Mouse (Mus musculus): ENCODE measurements around the gene Prdm10. TPM values are rescaled to one million over a fixed set of nuclear protein-coding genes. Genes with fewer than 3 reads are reported as not detected.

The Prdm10 gene
- total RNA-seq, 1 experiment from 2014 or later: 10.8 TPM

GRCm38 (mm10) chr9:31293208-31293607 is 12.9 kb downstream of the Prdm10 start:
- no peak for ATAC-seq (replicated peaks in 1 of 2; ENCODE audit: insufficient read depth in 1 of 2, low FRiP score in 2 of 2, low TSS enrichment in 1 of 2, low read depth in 1 of 2, poor library complexity in 2 of 2, severe bottlenecking in 2 of 2)

GRCm38 (mm10) chr9:31295311-31295710 is 15.0 kb downstream of the Prdm10 start:
- no peak for ATAC-seq (replicated peaks in 1 of 2; ENCODE audit: insufficient read depth in 1 of 2, low FRiP score in 2 of 2, low TSS enrichment in 1 of 2, low read depth in 1 of 2, poor library complexity in 2 of 2, severe bottlenecking in 2 of 2)

- no peak for ATAC-seq (replicated peaks in 1 of 2; ENCODE audit: insufficient read depth in 1 of 2, low FRiP score in 2 of 2, low TSS enrichment in 1 of 2, low read depth in 1 of 2, poor library complexity in 2 of 2, severe bottlenecking in 2 of 2)
These were observed 16.0 kb downstream of the Prdm10 start for GRCm38 (mm10) chr9:31296293-31296692.

GRCm38 (mm10) chr9:31298751-31299150 is 18.4 kb downstream of the Prdm10 start:
- ATAC-seq (replicated peaks in 1 of 2; ENCODE audit: insufficient read depth in 1 of 2, low FRiP score in 2 of 2, low TSS enrichment in 1 of 2, low read depth in 1 of 2, poor library complexity in 2 of 2, severe bottlenecking in 2 of 2): no peak

GRCm38 (mm10) chr9:31300525-31300924 is 20.2 kb downstream of the Prdm10 start:
- ATAC-seq (replicated peaks in 1 of 2; ENCODE audit: insufficient read depth in 1 of 2, low FRiP score in 2 of 2, low TSS enrichment in 1 of 2, low read depth in 1 of 2, poor library complexity in 2 of 2, severe bottlenecking in 2 of 2): no peak

- ATAC-seq (replicated peaks in 1 of 2; ENCODE audit: insufficient read depth in 1 of 2, low FRiP score in 2 of 2, low TSS enrichment in 1 of 2, low read depth in 1 of 2, poor library complexity in 2 of 2, severe bottlenecking in 2 of 2): peak; percentile 72 to 74
These were observed 20.8 kb downstream of the Prdm10 start for GRCm38 (mm10) chr9:31301107-31301506.

GRCm38 (mm10) chr9:31301526-31302311 is 21.4 kb downstream of the Prdm10 start:
- ATAC-seq (replicated peaks in 1 of 2; ENCODE audit: insufficient read depth in 1 of 2, low FRiP score in 2 of 2, low TSS enrichment in 1 of 2, low read depth in 1 of 2, poor library complexity in 2 of 2, severe bottlenecking in 2 of 2): no peak

GRCm38 (mm10) chr9:31304358-31304757 is 24.0 kb downstream of the Prdm10 start:
- peak; percentile 58 to 62 for ATAC-seq (replicated peaks in 1 of 2; ENCODE audit: insufficient read depth in 1 of 2, low FRiP score in 2 of 2, low TSS enrichment in 1 of 2, low read depth in 1 of 2, poor library complexity in 2 of 2, severe bottlenecking in 2 of 2)

- no peak for ATAC-seq (replicated peaks in 1 of 2; ENCODE audit: insufficient read depth in 1 of 2, low FRiP score in 2 of 2, low TSS enrichment in 1 of 2, low read depth in 1 of 2, poor library complexity in 2 of 2, severe bottlenecking in 2 of 2)
These were observed 24.8 kb downstream of the Prdm10 start for GRCm38 (mm10) chr9:31305117-31305516.

GRCm38 (mm10) chr9:31305807-31306206 is 25.5 kb downstream of the Prdm10 start:
- no peak for ATAC-seq (replicated peaks in 1 of 2; ENCODE audit: insufficient read depth in 1 of 2, low FRiP score in 2 of 2, low TSS enrichment in 1 of 2, low read depth in 1 of 2, poor library complexity in 2 of 2, severe bottlenecking in 2 of 2)

GRCm38 (mm10) chr9:31307232-31307631 is 26.9 kb downstream of the Prdm10 start:
- no peak for ATAC-seq (replicated peaks in 1 of 2; ENCODE audit: insufficient read depth in 1 of 2, low FRiP score in 2 of 2, low TSS enrichment in 1 of 2, low read depth in 1 of 2, poor library complexity in 2 of 2, severe bottlenecking in 2 of 2)

GRCm38 (mm10) chr9:31309041-31309440 is 28.7 kb downstream of the Prdm10 start:
- no peak for ATAC-seq (replicated peaks in 1 of 2; ENCODE audit: insufficient read depth in 1 of 2, low FRiP score in 2 of 2, low TSS enrichment in 1 of 2, low read depth in 1 of 2, poor library complexity in 2 of 2, severe bottlenecking in 2 of 2)

- no peak; a peak in 1 of 4 replicates for ATAC-seq (replicated peaks in 1 of 2; ENCODE audit: insufficient read depth in 1 of 2, low FRiP score in 2 of 2, low TSS enrichment in 1 of 2, low read depth in 1 of 2, poor library complexity in 2 of 2, severe bottlenecking in 2 of 2)
These were observed 30.3 kb downstream of the Prdm10 start for GRCm38 (mm10) chr9:31310662-31311061.

GRCm38 (mm10) chr9:31313876-31314275 is 33.5 kb downstream of the Prdm10 start:
- no peak for ATAC-seq (replicated peaks in 1 of 2; ENCODE audit: insufficient read depth in 1 of 2, low FRiP score in 2 of 2, low TSS enrichment in 1 of 2, low read depth in 1 of 2, poor library complexity in 2 of 2, severe bottlenecking in 2 of 2)

GRCm38 (mm10) chr9:31315983-31316382 is 35.6 kb downstream of the Prdm10 start:
- ATAC-seq (replicated peaks in 1 of 2; ENCODE audit: insufficient read depth in 1 of 2, low FRiP score in 2 of 2, low TSS enrichment in 1 of 2, low read depth in 1 of 2, poor library complexity in 2 of 2, severe bottlenecking in 2 of 2): no peak

GRCm38 (mm10) chr9:31318956-31319355 is 38.6 kb downstream of the Prdm10 start:
- no peak for ATAC-seq (replicated peaks in 1 of 2; ENCODE audit: insufficient read depth in 1 of 2, low FRiP score in 2 of 2, low TSS enrichment in 1 of 2, low read depth in 1 of 2, poor library complexity in 2 of 2, severe bottlenecking in 2 of 2)

- no peak for ATAC-seq (replicated peaks in 1 of 2; ENCODE audit: insufficient read depth in 1 of 2, low FRiP score in 2 of 2, low TSS enrichment in 1 of 2, low read depth in 1 of 2, poor library complexity in 2 of 2, severe bottlenecking in 2 of 2)
These were observed 40.4 kb downstream of the Prdm10 start for GRCm38 (mm10) chr9:31320734-31321133.

- no peak for ATAC-seq (replicated peaks in 1 of 2; ENCODE audit: insufficient read depth in 1 of 2, low FRiP score in 2 of 2, low TSS enrichment in 1 of 2, low read depth in 1 of 2, poor library complexity in 2 of 2, severe bottlenecking in 2 of 2)
These were observed 41.2 kb downstream of the Prdm10 start for GRCm38 (mm10) chr9:31321526-31321925.

- ATAC-seq (replicated peaks in 1 of 2; ENCODE audit: insufficient read depth in 1 of 2, low FRiP score in 2 of 2, low TSS enrichment in 1 of 2, low read depth in 1 of 2, poor library complexity in 2 of 2, severe bottlenecking in 2 of 2): no peak
These were observed 41.8 kb downstream of the Prdm10 start for GRCm38 (mm10) chr9:31322090-31322489.
